Mouse (Mus musculus) small intestine, adult 2 months (tissue): ENCODE results near the gene Psmg1.

ENCODE experiments used
- CTCF ChIP-seq: fragments of 200-500 bp; IDR thresholded peaks from 2 replicates; pipeline ENCODE4 v1.5.1; 2012; ENCODE audit warnings: low read depth, mild to moderate bottlenecking, control low read depth, inconsistent platforms, low read length, moderate library complexity, mixed read lengths; ENCODE audit not compliant: insufficient replicate concordance, insufficient read length; ENCODE audit errors: extremely low read depth
- POLR2A ChIP-seq: fragments of 200-500 bp; IDR thresholded peaks from 2 replicates; pipeline ENCODE4 v1.6.1; 2012; ENCODE audit warnings: low read depth, mild to moderate bottlenecking, control low read depth, inconsistent platforms, low read length, moderate library complexity

DNA sequence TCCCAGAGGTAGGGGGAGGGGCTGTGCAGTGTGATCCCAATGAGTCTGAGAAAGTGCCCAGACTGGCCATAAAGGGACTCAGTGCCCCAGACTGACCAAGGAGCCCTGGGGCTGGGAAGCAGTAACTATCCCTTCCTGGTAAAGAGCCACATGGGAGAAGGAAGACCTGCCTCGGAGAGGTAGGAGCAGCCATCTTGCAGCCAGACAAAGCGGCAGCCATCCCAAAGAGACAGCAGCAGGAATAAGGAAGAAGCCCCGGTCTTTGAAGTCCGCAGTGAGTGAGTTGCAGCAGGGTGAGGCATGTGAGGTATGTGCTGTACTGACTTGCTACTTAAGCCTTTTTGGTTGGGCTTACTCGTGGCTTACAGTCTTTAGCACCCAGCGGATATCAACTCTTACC lies 47.6 kb downstream of the Psmg1 start:
- TF ChIP-seq CTCF = no peak
- TF ChIP-seq POLR2A = no peak
